Mouse (Mus musculus): ENCODE results near the gene Erp27. TPM values are rescaled to one million over a fixed set of nuclear protein-coding genes. Genes with fewer than 3 reads are reported as not detected.

Erp27 gene
- polyA plus RNA-seq, 1 experiment from 2014 or later: 0.28 TPM

DNA sequence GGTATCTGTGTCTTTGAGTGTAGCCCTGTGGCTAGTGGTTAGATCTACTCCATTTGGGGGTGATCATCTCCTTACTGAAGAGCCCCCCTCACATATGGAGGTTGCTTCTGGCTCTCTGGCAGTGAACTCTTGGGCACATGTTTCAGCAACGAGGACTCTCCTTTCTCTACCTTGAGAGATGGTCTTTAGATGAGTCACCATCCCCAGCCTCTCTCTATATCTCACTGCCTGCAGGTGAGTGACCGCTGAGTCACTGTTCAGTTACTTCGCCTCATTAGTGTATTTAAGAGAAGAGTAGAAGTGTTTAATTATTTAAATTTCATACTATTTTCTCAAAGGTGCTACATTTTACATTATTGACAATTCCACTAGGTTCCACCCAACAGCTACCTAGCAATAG, 15.1 kb upstream of the Erp27 start:
- ATAC-seq (ENCODE audit: low FRiP score, low read depth): no peak
- peaks cover 27% of the 10 kb centered on the region for H3K4me1 ChIP-seq
- no peaks in the 10 kb centered on the region for H3K27me3 ChIP-seq
- no peak overlapping the region for H3K4me2 ChIP-seq (replicated peaks)
- no peaks in the 10 kb centered on the region for H3K9me3 ChIP-seq
- H3K4me3 ChIP-seq: no peak overlapping the region
- whole genome bisulfite sequencing: 83% methylated on average over 3 of the region's 3 CpGs
- no peak overlapping the region for H3K27ac ChIP-seq
- no peaks in the 10 kb centered on the region for H3K36me3 ChIP-seq
- H3K9ac ChIP-seq: no peak overlapping the region

DNA sequence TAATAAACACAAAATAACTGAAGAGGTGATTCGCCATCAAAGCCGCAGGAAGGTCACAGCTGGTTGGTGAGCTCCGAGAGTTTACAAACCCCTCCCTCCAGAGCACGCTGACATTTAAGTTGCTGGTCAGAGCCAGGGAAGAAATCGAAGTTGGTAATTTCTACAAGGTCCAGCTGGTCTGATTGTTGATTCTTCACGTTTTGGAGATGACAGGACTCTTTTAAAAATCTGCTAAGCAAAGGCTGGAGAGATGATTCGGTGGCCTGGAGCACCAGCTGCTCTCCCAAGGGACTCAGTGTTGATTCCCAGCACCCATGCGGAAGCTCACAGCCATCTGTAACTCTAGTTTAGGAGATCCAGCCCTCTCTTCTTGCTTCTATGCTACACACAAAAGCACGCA, 14.4 kb upstream of the Erp27 start:
- Histone ChIP-seq H3K4me2 (replicated peaks) (no peak overlapping the region), H3K9ac (no peak overlapping the region), H3K27ac (no peak overlapping the region), H3K36me3 (no peaks in the 10 kb centered on the region), H3K4me1 (peaks cover 23% of the 10 kb centered on the region), H3K27me3 (no peaks in the 10 kb centered on the region), H3K4me3 (no peak overlapping the region), H3K9me3 (no peaks in the 10 kb centered on the region)
- WGBS: 79% methylated on average over 9 of the region's 9 CpGs
- ATAC-seq (ENCODE audit: low FRiP score, low read depth): no peak

DNA sequence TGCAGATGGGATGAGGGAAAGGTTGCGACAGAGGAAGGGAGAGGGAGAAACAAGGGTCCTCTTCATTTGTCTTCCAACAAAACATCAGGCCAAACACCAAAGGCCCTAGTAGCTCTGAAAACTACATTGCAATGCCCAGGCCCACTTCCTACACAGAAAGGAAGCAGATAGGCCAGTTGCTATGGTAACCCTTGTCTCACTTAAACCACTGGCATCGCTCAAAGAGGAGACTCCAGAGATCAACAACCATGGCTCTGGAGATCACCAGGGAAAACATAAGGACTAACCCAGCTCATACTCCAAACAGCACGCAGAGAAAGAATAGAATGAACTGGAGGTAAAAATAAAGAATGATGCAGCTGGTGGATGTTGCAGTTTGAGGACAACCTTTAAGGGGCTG, 13.3 kb upstream of the Erp27 start:
- Histone ChIP-seq H3K4me3 (no peak overlapping the region), H3K9me3 (no peaks in the 10 kb centered on the region), H3K4me1 (peaks cover 22% of the 10 kb centered on the region), H3K36me3 (no peaks in the 10 kb centered on the region), H3K27ac (no peak overlapping the region), H3K9ac (no peak overlapping the region), H3K27me3 (no peaks in the 10 kb centered on the region), H3K4me2 (replicated peaks) (no peak overlapping the region)
- no peak for ATAC-seq (ENCODE audit: low FRiP score, low read depth)
- 80% methylated on average over 3 of the region's 3 CpGs for WGBS

DNA sequence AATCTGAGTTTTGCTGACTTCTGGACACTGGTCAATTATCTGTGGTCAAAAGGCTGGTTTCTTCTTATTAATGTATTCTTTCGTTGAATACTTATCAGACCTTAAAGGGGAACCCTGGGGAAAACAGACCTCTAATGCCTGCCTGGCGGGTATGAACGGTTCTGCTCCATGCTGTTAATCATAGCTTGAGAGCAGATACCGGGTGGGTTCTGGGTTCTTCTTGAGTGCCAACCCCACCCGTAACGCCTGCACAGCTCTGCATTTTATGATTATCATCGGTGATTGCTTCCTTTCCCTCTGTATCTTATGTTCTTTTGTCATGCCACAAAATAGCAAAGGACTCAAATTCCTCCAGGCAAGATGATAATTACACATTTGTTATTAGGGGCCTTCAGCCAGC, 12.1 kb upstream of the Erp27 start:
- no peak overlapping the region for H3K9ac ChIP-seq
- H3K4me1 ChIP-seq: peaks cover 16% of the 10 kb centered on the region
- H3K27ac ChIP-seq: no peak overlapping the region
- no peaks in the 10 kb centered on the region for H3K9me3 ChIP-seq
- WGBS: 86% methylated on average over 7 of the region's 7 CpGs
- H3K4me3 ChIP-seq: no peak overlapping the region
- no peak overlapping the region for H3K4me2 ChIP-seq (replicated peaks)
- no peaks in the 10 kb centered on the region for H3K36me3 ChIP-seq
- no peak for ATAC-seq (ENCODE audit: low FRiP score, low read depth)
- no peaks in the 10 kb centered on the region for H3K27me3 ChIP-seq

DNA sequence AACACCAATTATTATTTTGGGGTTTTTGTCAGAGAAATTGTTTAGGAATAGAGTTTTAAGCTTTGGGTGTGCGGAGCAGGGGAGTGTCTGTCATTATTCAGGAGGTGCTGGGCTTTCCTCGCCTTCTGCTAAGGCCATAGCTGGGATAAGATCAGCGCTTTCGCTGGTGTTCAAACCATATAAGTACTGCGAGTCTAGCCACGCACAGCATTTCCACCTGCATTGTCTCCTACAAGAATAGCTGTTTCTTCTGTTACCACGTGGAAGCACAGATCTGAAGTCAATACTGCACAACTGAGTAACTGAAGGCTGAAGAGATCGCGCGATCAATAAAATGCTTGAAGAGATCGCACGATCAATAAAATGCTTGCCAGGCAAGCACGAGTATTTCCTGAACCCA, 9.3 kb upstream of the Erp27 start:
- no peak overlapping the region for H3K4me2 ChIP-seq (replicated peaks)
- H3K36me3 ChIP-seq: no peaks in the 10 kb centered on the region
- no peak overlapping the region for H3K4me3 ChIP-seq
- WGBS: 78% methylated on average over 13 of the region's 13 CpGs
- no peak for ATAC-seq (ENCODE audit: low FRiP score, low read depth)
- no peaks in the 10 kb centered on the region for H3K27me3 ChIP-seq
- H3K9me3 ChIP-seq: no peaks in the 10 kb centered on the region
- H3K4me1 ChIP-seq: peaks cover 13% of the 10 kb centered on the region
- no peak overlapping the region for H3K27ac ChIP-seq
- H3K9ac ChIP-seq: no peak overlapping the region

DNA sequence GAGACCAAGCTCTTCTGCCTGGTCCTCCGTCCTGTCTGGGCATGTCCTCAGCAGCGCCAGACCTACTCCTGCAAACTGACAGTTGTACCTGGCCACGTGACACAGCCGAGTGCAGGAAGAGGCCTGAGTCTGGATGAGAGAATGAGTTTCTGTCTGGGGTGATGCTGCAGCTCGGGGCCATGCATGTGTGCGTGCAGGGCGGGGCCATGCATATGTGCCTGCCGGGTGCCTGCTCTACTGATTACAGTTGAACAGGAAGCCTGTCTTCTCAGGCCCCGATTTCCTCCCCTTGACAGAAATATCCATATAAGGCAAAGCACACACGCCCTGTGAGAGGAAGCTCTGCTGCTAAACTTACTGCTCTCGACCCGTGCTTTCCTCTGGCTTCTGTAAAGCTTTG, 8.7 kb upstream of the Erp27 start:
- peak; percentile 76 for ATAC-seq (ENCODE audit: low FRiP score, low read depth)
- H3K9me3 ChIP-seq: no peaks in the 10 kb centered on the region
- peaks cover 13% of the 10 kb centered on the region for H3K4me1 ChIP-seq
- H3K27ac ChIP-seq: no peak overlapping the region
- H3K27me3 ChIP-seq: no peaks in the 10 kb centered on the region
- 0 out of 2 replicates have a peak overlapping the region, but pooled peaks have one; percentile 9 for H3K9ac ChIP-seq
- H3K4me3 ChIP-seq: no peak overlapping the region
- no peaks in the 10 kb centered on the region for H3K36me3 ChIP-seq
- peak overlapping the region; percentile 38 for H3K4me2 ChIP-seq (replicated peaks)
- 20% methylated on average over 12 of the region's 12 CpGs for WGBS

DNA sequence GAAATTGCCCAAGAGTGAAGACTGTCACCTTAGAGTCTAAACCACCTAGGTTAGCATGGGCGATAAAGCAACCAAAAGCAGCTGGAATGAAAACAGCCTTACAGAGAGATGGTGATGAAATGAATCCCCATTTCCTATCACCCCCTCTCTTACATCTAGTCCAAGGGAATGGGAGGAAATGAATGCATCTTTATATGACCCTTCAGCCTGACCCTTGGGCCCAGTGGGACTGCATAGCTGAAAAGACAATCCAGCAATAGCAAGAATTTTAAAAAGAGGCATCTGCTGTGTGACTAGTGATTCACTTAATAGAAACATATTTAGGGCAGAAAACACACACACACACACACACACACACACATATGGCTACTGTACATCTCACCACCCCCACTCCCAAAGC, 5.6 kb upstream of the Erp27 start:
- H3K4me2 ChIP-seq (replicated peaks): no peak overlapping the region
- H3K27me3 ChIP-seq: no peaks in the 10 kb centered on the region
- no peak for ATAC-seq (ENCODE audit: low FRiP score, low read depth)
- no peak overlapping the region for H3K27ac ChIP-seq
- H3K4me3 ChIP-seq: no peak overlapping the region
- H3K9ac ChIP-seq: no peak overlapping the region
- H3K36me3 ChIP-seq: no peaks in the 10 kb centered on the region; the same call in 1 of the 2 replicates
- 88% methylated on average over 1 of the region's 1 CpGs for WGBS
- no peaks in the 10 kb centered on the region for H3K9me3 ChIP-seq
- H3K4me1 ChIP-seq: peaks cover 20% of the 10 kb centered on the region

DNA sequence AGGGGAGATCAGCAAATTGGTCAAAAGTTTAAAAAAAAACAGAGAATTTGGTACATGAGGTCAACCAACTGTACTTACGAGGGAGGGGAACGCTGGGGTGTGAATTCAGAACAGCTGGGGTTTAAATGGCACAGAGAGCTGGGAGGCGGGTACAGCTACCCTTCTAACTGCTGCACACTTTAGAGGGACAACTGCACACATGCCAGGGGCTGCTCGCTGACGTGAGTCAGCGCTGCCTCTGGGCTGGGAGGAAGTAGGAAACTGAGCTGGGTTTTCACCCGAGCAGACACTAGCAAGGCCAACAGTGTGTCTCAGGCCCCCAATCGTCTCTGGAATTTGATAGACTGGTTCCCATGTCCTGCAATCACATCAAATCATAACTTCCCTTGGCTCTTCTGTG, 3.1 kb upstream of the Erp27 start:
- H3K9ac ChIP-seq: no peak overlapping the region
- H3K27me3 ChIP-seq: no peaks in the 10 kb centered on the region
- H3K4me2 ChIP-seq (replicated peaks): no peak overlapping the region
- 44% methylated on average over 8 of the region's 8 CpGs for WGBS
- no peak for ATAC-seq (ENCODE audit: low FRiP score, low read depth)
- no peak overlapping the region for H3K4me3 ChIP-seq
- H3K27ac ChIP-seq: no peak overlapping the region; the same call in 1 of the 2 replicates
- peaks cover 11% of the 10 kb centered on the region for H3K4me1 ChIP-seq
- no peaks in the 10 kb centered on the region for H3K9me3 ChIP-seq
- no peaks in the 10 kb centered on the region; the same call in 1 of the 2 replicates for H3K36me3 ChIP-seq

DNA sequence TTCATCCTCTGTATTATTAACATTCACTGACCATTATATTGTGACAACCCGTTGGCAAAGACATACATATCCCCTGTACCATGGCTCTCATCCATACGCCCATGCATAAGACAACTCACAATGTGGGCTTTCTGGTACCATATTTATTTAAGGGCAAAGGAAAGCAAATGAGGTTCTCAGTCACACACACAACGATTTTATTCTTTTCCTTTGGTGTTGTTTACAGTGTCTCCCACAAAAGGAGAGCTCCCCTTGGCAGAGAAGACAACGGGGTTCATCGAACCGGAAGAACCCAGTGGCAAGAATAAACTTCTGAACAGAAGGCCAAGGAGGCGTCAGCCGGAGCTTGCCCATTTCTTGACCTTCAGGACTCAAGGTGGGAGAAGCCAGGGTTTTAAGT, 1.6 kb upstream of the Erp27 start, which contains the start of gene Pde6h:
TSS of gene Pde6h (plus strand) at position 301 of the 400 bp plus-strand sequence.
- H3K9me3 ChIP-seq: no peaks in the 10 kb centered on the region
- 95% methylated on average over 8 of the region's 8 CpGs for WGBS
- H3K4me1 ChIP-seq: peaks cover 12% of the 10 kb centered on the region

DNA sequence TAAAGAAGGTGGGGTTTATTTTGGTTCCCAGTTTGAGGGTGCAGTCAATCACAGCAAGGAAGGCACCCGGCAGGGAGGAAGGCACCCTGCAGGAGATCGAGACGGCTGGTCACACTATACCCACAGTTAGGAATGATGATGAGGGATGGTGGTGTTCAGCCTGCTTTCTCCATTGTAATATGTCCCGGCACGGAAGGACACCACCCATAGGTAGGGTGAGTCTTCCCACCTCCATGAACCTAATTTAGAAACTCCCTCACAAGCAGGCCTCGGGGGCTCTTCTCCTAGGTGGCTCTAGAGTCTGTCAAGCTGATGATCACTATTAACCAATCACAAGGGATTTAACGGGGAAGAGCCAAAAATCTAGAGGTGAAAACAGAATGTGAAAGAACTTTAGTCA, 891 bp upstream of the Erp27 start:
- H3K36me3 ChIP-seq: no peaks in the 10 kb centered on the region; the same call in 1 of the 2 replicates
- H3K4me2 ChIP-seq (replicated peaks): no peak overlapping the region
- no peaks in the 10 kb centered on the region for H3K27me3 ChIP-seq
- 86% methylated on average over 7 of the region's 7 CpGs for WGBS
- no peak overlapping the region for H3K4me3 ChIP-seq
- H3K9ac ChIP-seq: no peak overlapping the region
- no peak for ATAC-seq (ENCODE audit: low FRiP score, low read depth)
- no peaks in the 10 kb centered on the region for H3K9me3 ChIP-seq
- H3K27ac ChIP-seq: no peak overlapping the region
- H3K4me1 ChIP-seq: peaks cover 19% of the 10 kb centered on the region

More for the DNA sequence above, 1.6 kb upstream of the Erp27 start, which contains the start of gene Pde6h:
- ATAC-seq (ENCODE audit: low FRiP score, low read depth): no peak
- no peak within 1 kb of the TSS for H3K4me2 ChIP-seq (replicated peaks)
- H3K9ac ChIP-seq: no peak within 1 kb of the TSS
- no peaks in the 10 kb centered on the region for H3K27me3 ChIP-seq
- H3K36me3 ChIP-seq: no peaks in the 10 kb centered on the region; the same call in 1 of the 2 replicates
- H3K4me3 ChIP-seq: no peak within 1 kb of the TSS
- H3K27ac ChIP-seq: no peak within 1 kb of the TSS

DNA sequence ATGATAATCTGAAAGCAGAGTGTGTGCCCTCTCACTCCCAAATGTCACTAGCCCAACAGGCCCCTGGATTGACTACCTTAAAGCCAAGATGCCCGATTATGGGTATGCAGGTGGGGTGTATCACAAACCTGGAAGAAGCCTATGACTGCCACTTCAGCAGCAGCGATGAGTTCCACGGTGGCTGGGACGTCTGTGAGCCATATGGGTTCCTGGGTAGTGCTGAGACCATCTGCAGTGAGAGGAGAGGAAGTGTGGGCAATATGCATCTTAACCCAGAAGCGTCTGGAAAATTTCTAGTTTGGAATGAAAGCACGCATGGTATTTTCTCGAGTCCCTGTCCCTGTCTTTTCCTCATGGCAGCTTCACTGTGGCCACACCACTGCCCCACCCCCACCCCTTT, 379 bp downstream of the Erp27 start:
- H3K9ac ChIP-seq: no peak overlapping the region
- H3K4me3 ChIP-seq: no peak overlapping the region
- H3K27ac ChIP-seq: peak overlapping the region; percentile 15; the same call in 1 of the 2 replicates
- H3K4me2 ChIP-seq (replicated peaks): no peak overlapping the region
- H3K9me3 ChIP-seq: no peaks in the 10 kb centered on the region
- H3K4me1 ChIP-seq: peaks cover 23% of the 10 kb centered on the region
- no peaks in the 10 kb centered on the region; the same call in 1 of the 2 replicates for H3K36me3 ChIP-seq
- no peaks in the 10 kb centered on the region for H3K27me3 ChIP-seq
- no peak for ATAC-seq (ENCODE audit: low FRiP score, low read depth)
- WGBS: 56% methylated on average over 7 of the region's 7 CpGs

DNA sequence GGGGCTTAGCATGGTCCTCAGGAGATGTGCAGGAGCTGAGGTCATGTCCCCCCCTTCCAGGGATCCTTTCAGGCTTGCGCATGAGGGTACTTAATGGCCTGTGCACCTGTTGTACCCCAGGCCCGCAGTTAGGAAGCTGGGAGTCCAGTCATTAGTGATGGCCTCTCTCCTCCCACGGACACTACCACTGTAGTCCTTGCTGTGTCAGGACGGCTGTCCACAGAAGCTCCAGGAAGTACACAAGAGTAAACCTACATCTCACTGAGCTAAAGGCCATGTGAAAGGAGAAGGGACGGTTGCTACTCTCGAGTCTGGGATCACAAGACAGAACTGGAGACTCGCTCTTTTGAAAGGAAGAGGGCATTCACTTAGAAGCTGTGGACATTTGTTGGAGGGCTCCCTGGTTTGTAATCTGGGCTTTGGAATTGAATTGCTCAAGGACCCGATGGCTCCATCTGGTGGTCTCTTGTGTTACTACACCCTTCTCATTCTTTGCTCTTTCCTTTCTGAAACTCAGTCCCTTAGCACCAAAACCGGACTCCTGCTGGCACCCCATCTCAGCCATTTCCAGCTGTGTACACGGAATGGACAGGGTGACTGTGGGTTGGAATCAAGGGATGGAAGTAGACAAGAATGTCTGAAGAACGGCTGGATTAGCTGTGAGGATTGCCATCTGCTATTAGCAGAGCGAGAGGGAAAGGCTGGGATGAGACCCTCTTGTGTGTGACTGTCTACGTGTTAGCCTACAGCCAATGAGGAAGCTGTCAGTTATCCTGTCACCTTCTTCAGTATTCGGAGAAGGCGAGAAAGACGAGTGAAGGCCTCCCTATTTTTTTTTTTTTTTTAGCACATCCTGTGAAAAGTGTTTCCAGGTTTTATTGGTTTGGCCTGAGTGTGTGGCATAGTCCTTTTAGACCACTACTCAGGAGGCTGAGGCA, 1.4 kb downstream of the Erp27 start:
- 44% methylated on average over 16 of the region's 16 CpGs for WGBS
- Histone ChIP-seq H3K9ac (no peak overlapping the region), H3K4me2 (replicated peaks) (no peak overlapping the region), H3K27ac (no peak overlapping the region), H3K36me3 (no peaks in the 10 kb centered on the region; the same call in 1 of the 2 replicates), H3K4me1 (peaks cover 23% of the 10 kb centered on the region), H3K9me3 (no peaks in the 10 kb centered on the region), H3K27me3 (no peaks in the 10 kb centered on the region), H3K4me3 (no peak overlapping the region)
- ATAC-seq (ENCODE audit: low FRiP score, low read depth): no peak
